Mouse (Mus musculus): ENCODE data around the gene Csnk1e. TPM values are rescaled to one million over a fixed set of nuclear protein-coding genes. Genes with fewer than 3 reads are reported as not detected.

The Csnk1e gene
- polyA plus RNA-seq, 1 experiment from 2014 or later: 10.4 TPM

GRCm38 (mm10) chr15:79418265-79418664 is 37.1 kb downstream of the Csnk1e start:
- DNase-seq: no peak
- Histone ChIP-seq H3K27ac (no peak overlapping the region), H3K9ac (no peak overlapping the region), H3K4me2 (no peak overlapping the region), H3K4me1 (replicated peaks) (peaks cover 28% of the 10 kb centered on the region; the same call in 1 of the 2 replicates), H3K4me3 (replicated peaks) (no peak overlapping the region), H3K36me3 (peaks cover 29% of the 10 kb centered on the region), H3K9me3 (replicated peaks) (no peaks in the 10 kb centered on the region), H3K27me3 (no peaks in the 10 kb centered on the region)
- WGBS (ENCODE audit: insufficient replicate concordance): 68% methylated on average over 3 of the region's 3 CpGs
- ATAC-seq (ENCODE audit: low read depth): no peak

GRCm38 (mm10) chr15:79417379-79417778 is 38.0 kb downstream of the Csnk1e start:
- no peak overlapping the region for H3K27ac ChIP-seq
- H3K9me3 ChIP-seq (replicated peaks): no peaks in the 10 kb centered on the region
- H3K36me3 ChIP-seq: peaks cover 22% of the 10 kb centered on the region
- no peak overlapping the region for H3K9ac ChIP-seq
- H3K27me3 ChIP-seq: no peaks in the 10 kb centered on the region
- ATAC-seq (ENCODE audit: low read depth) (peak; percentile 42; the same call in 1 of the 2 replicates), DNase-seq (no peak)
- 85% methylated on average over 3 of the region's 3 CpGs for WGBS (ENCODE audit: insufficient replicate concordance)
- H3K4me1 ChIP-seq (replicated peaks): peaks cover 28% of the 10 kb centered on the region; the same call in 1 of the 2 replicates
- no peak overlapping the region for H3K4me2 ChIP-seq
- H3K4me3 ChIP-seq (replicated peaks): no peak overlapping the region

GRCm38 (mm10) chr15:79416460-79417085 is 38.8 kb downstream of the Csnk1e start:
- Histone ChIP-seq H3K27ac (no peak overlapping the region), H3K9ac (no peak overlapping the region), H3K4me1 (replicated peaks) (peaks cover 28% of the 10 kb centered on the region; the same call in 1 of the 2 replicates), H3K4me3 (replicated peaks) (no peak overlapping the region), H3K9me3 (replicated peaks) (no peaks in the 10 kb centered on the region), H3K4me2 (no peak overlapping the region), H3K36me3 (peaks cover 15% of the 10 kb centered on the region), H3K27me3 (no peaks in the 10 kb centered on the region)
- WGBS (ENCODE audit: insufficient replicate concordance): 40% methylated on average over 10 of the region's 10 CpGs
- ATAC-seq (ENCODE audit: low read depth) (no peak), DNase-seq (no peak)

GRCm38 (mm10) chr15:79414513-79414912 is 40.9 kb downstream of the Csnk1e start:
- Histone ChIP-seq H3K9ac (no peak overlapping the region), H3K4me2 (no peak overlapping the region), H3K9me3 (replicated peaks) (no peaks in the 10 kb centered on the region), H3K4me3 (replicated peaks) (no peak overlapping the region), H3K4me1 (replicated peaks) (peaks cover 28% of the 10 kb centered on the region; the same call in 1 of the 2 replicates), H3K27me3 (no peaks in the 10 kb centered on the region), H3K27ac (no peak overlapping the region), H3K36me3 (peaks cover 5% of the 10 kb centered on the region)
- 24% methylated on average over 4 of the region's 4 CpGs for WGBS (ENCODE audit: insufficient replicate concordance)
- ATAC-seq (ENCODE audit: low read depth) (no peak), DNase-seq (no peak)

GRCm38 (mm10) chr15:79413802-79414201 is 41.6 kb downstream of the Csnk1e start:
- Histone ChIP-seq H3K4me1 (replicated peaks) (peaks cover 28% of the 10 kb centered on the region), H3K9ac (no peak overlapping the region), H3K27ac (no peak overlapping the region), H3K9me3 (replicated peaks) (no peaks in the 10 kb centered on the region), H3K27me3 (no peaks in the 10 kb centered on the region), H3K4me2 (no peak overlapping the region), H3K4me3 (replicated peaks) (no peak overlapping the region), H3K36me3 (no peaks in the 10 kb centered on the region)
- ATAC-seq (ENCODE audit: low read depth) (no peak), DNase-seq (no peak)
- 44% methylated on average over 8 of the region's 8 CpGs for WGBS (ENCODE audit: insufficient replicate concordance)

GRCm38 (mm10) chr15:79413201-79413600 is 42.2 kb downstream of the Csnk1e start:
- no peak overlapping the region for H3K4me3 ChIP-seq (replicated peaks)
- no peaks in the 10 kb centered on the region for H3K9me3 ChIP-seq (replicated peaks)
- 92% methylated on average over 3 of the region's 3 CpGs for WGBS (ENCODE audit: insufficient replicate concordance)
- peaks cover 28% of the 10 kb centered on the region for H3K4me1 ChIP-seq (replicated peaks)
- H3K27ac ChIP-seq: no peak overlapping the region
- H3K4me2 ChIP-seq: no peak overlapping the region
- H3K27me3 ChIP-seq: no peaks in the 10 kb centered on the region
- no peaks in the 10 kb centered on the region for H3K36me3 ChIP-seq
- ATAC-seq (ENCODE audit: low read depth) (no peak), DNase-seq (no peak)
- H3K9ac ChIP-seq: no peak overlapping the region

- ATAC-seq (ENCODE audit: low read depth) (no peak), DNase-seq (no peak)
- H3K4me1 ChIP-seq (replicated peaks): peaks cover 20% of the 10 kb centered on the region
- no peak overlapping the region for H3K9ac ChIP-seq
- no peak overlapping the region for H3K4me3 ChIP-seq (replicated peaks)
- H3K9me3 ChIP-seq (replicated peaks): no peaks in the 10 kb centered on the region
- H3K27ac ChIP-seq: no peak overlapping the region
- no peaks in the 10 kb centered on the region for H3K36me3 ChIP-seq
- H3K4me2 ChIP-seq: no peak overlapping the region
- WGBS (ENCODE audit: insufficient replicate concordance): 52% methylated on average over 10 of the region's 10 CpGs
- H3K27me3 ChIP-seq: no peaks in the 10 kb centered on the region
Measured at GRCm38 (mm10) chr15:79411363-79412065, 43.9 kb downstream of the Csnk1e start.

GRCm38 (mm10) chr15:79409077-79409573 is 46.2 kb downstream of the Csnk1e start:
- H3K27ac ChIP-seq: no peak overlapping the region
- no peak for DNase-seq
- no peak overlapping the region for H3K4me2 ChIP-seq
- no peak overlapping the region for H3K4me3 ChIP-seq (replicated peaks)
- no peaks in the 10 kb centered on the region for H3K36me3 ChIP-seq
- no peak for ATAC-seq (ENCODE audit: low read depth)
- no peaks in the 10 kb centered on the region for H3K9me3 ChIP-seq (replicated peaks)
- H3K9ac ChIP-seq: no peak overlapping the region
- H3K4me1 ChIP-seq (replicated peaks): peaks cover 8% of the 10 kb centered on the region
- WGBS (ENCODE audit: insufficient replicate concordance): 44% methylated on average over 4 of the region's 4 CpGs
- H3K27me3 ChIP-seq: peaks cover 6% of the 10 kb centered on the region; the same call in 1 of the 2 replicates

GRCm38 (mm10) chr15:79406564-79406963 is 48.8 kb downstream of the Csnk1e start:
- H3K4me2 ChIP-seq: no peak overlapping the region
- H3K27me3 ChIP-seq: peaks cover 6% of the 10 kb centered on the region; the same call in 1 of the 2 replicates
- H3K27ac ChIP-seq: no peak overlapping the region
- no peak for ATAC-seq (ENCODE audit: low read depth)
- H3K4me3 ChIP-seq (replicated peaks): no peak overlapping the region
- no peak for DNase-seq
- no peaks in the 10 kb centered on the region for H3K9me3 ChIP-seq (replicated peaks)
- H3K4me1 ChIP-seq (replicated peaks): peaks cover 20% of the 10 kb centered on the region
- no peaks in the 10 kb centered on the region for H3K36me3 ChIP-seq
- no peak overlapping the region for H3K9ac ChIP-seq
- WGBS (ENCODE audit: insufficient replicate concordance): 78% methylated on average over 4 of the region's 4 CpGs

- Histone ChIP-seq H3K4me2 (0 out of 2 replicates have a peak overlapping the region, but pooled peaks have one; percentile 93), H3K27me3 (peaks cover 6% of the 10 kb centered on the region; the same call in 1 of the 2 replicates), H3K36me3 (no peaks in the 10 kb centered on the region), H3K4me1 (replicated peaks) (peaks cover 43% of the 10 kb centered on the region), H3K9me3 (replicated peaks) (no peaks in the 10 kb centered on the region), H3K27ac (no peak overlapping the region), H3K9ac (no peak overlapping the region), H3K4me3 (replicated peaks) (no peak overlapping the region)
- WGBS (ENCODE audit: insufficient replicate concordance): 45% methylated on average over 1 of the region's 1 CpGs
- no peak for ATAC-seq (ENCODE audit: low read depth)
- no peak for DNase-seq
Measured at GRCm38 (mm10) chr15:79404277-79404676, 51.1 kb downstream of the Csnk1e start.

GRCm38 (mm10) chr15:79403763-79404210 is 51.6 kb downstream of the Csnk1e start:
- no peak for DNase-seq
- H3K4me1 ChIP-seq (replicated peaks): peaks cover 44% of the 10 kb centered on the region
- no peaks in the 10 kb centered on the region for H3K9me3 ChIP-seq (replicated peaks)
- H3K27me3 ChIP-seq: peaks cover 6% of the 10 kb centered on the region; the same call in 1 of the 2 replicates
- ATAC-seq (ENCODE audit: low read depth): no peak
- H3K9ac ChIP-seq: peak overlapping the region; percentile 80
- peak overlapping the region; percentile 93 for H3K4me2 ChIP-seq
- H3K4me3 ChIP-seq (replicated peaks): peak overlapping the region; percentile 81
- H3K36me3 ChIP-seq: no peaks in the 10 kb centered on the region
- WGBS (ENCODE audit: insufficient replicate concordance): 12% methylated on average over 9 of the region's 9 CpGs
- H3K27ac ChIP-seq: no peak overlapping the region

Measured in liver, embryonic 13.5 days (tissue).